Mouse (Mus musculus) heart, embryonic 15.5 days (tissue): Measurements from ENCODE around the gene Lmo3. TPM values are rescaled to one million over a fixed set of nuclear protein-coding genes. Genes with fewer than 3 reads are reported as not detected.

Source experiments
- polyA plus RNA-seq: library from polyadenylated mRNA; unstranded; fragments of >200 nt; fragmentation: Nextera tagmentation; extraction: Ambion mirVana; gene quantifications from 2 replicates; pipeline ENCODE4 v1.2.1, GENCODE M21; 2015

The Lmo3 gene
- polyA plus RNA-seq, 1 experiment from 2014 or later: 1.5 TPM

Other genes with a start within 250 kb of the Lmo3 start
- gene Igbp1b, start 76.6 kb upstream of the Lmo3 start, polyA plus RNA-seq: not detected in 2 replicates